Mouse (Mus musculus): ENCODE data around the gene Slc4a1. TPM values are rescaled to one million over a fixed set of nuclear protein-coding genes. Genes with fewer than 3 reads are reported as not detected.

Slc4a1 gene
- total RNA-seq, 2 experiments from 2014 or later = 0.50 to 0.60 TPM

DNA sequence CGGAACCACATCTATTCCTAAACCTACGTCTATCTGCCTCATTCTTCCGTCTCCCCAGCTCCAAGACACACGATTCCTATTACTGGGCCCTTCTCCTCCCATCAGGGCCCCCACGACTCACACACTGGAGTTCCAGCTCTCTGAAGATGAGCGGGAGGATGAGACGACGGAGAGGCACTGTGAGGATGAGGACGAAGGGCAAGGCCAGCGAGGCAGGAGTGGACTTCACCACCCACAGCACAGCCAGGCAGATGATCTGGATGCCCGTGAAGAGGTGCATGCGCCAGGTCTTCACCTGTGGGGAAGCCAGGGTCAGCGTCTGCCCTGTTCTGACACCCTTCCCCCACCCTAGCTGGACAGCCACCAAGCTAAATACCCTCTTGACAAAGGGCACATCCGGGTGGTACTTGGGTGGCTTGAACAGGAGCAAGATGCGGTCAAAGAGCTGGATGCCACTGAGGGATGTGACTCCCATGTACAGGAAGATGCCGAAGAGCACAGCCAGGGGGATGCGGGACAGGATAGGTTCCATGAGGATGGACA lies 15.0 kb downstream of the Slc4a1 start:
- DNase-seq (ENCODE audit: low spot score in 2 of 2) = no peak

DNA sequence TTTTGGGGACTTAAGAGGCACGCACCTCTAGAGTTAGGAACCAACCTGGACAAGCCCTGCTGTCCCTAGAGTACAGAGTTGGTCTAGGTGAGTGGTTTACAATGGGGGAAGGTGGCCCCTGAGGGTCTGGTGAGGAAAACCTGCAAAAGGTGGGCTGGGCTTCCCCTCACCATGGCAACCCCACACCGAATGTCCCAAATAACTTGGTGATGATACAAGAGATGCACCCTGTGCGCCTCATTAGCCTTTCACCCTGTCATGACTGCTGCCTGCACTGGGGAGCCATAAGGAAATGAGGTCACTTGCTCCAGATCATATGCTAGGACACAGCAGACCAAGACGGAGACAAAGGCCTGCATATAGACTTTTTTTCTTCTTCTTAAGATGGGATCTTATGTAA lies 15.6 kb downstream of the Slc4a1 start:
- no peak for DNase-seq (ENCODE audit: low spot score in 2 of 2)

- no peak for DNase-seq (ENCODE audit: low spot score in 2 of 2)
Measured at GRCm38 (mm10) chr11:102349189-102349954, 16.6 kb downstream of the Slc4a1 start.

- no peak for DNase-seq (ENCODE audit: low spot score in 2 of 2)
Measured at GRCm38 (mm10) chr11:102348771-102349170, 17.2 kb downstream of the Slc4a1 start.

DNA sequence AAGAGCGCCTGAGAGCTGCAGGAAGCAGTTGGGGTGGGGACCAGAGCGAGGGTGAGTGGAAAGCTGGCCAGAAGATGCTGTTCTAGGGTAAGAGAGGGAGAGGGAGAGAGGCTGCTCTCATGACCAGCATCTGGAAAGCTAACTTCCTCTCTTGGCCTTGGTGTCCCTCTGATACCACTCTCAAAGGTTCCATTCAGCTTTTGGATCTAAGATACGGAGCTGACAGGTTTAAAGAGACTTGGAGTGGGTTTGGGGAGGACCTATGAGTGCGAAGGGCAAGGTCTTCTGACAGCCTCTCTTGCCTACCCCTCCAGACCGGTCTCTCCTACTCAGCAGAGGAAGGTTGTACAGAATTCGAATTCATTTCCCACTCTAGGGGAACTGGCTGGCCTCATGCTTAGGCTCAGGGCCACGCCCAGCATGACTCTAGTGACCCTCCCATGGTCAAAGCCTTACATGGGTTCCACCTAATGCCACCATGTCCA lies 17.9 kb downstream of the Slc4a1 start:
- no peak for DNase-seq (ENCODE audit: low spot score in 2 of 2)

- no peak for DNase-seq (ENCODE audit: low spot score in 2 of 2)
Measured at GRCm38 (mm10) chr11:102347683-102348082, 18.3 kb downstream of the Slc4a1 start.

DNA sequence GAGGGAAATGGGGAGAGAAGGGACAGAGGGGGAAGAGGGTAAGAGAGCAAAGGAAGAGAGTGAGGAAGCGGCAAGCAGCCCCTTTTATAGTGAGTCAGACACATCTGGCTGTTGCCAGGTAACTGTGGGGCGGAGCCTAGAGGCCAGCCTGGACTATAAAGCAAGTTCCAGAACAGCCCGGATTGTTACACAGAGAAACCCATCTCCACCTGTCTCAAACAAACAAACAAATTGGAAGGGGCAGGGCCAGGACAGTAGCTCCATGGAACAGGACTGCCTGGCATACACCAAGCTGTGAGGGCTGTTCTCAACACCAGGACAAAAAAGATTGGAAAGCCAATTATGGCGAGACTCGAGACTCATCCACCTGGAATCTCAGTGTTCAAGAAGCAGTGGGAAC lies 19.1 kb downstream of the Slc4a1 start:
- DNase-seq (ENCODE audit: low spot score in 2 of 2) = no peak

GRCm38 (mm10) chr11:102344458-102344857 lies 21.5 kb downstream of the Slc4a1 start:
- no peak for DNase-seq (ENCODE audit: low spot score in 2 of 2)

DNA sequence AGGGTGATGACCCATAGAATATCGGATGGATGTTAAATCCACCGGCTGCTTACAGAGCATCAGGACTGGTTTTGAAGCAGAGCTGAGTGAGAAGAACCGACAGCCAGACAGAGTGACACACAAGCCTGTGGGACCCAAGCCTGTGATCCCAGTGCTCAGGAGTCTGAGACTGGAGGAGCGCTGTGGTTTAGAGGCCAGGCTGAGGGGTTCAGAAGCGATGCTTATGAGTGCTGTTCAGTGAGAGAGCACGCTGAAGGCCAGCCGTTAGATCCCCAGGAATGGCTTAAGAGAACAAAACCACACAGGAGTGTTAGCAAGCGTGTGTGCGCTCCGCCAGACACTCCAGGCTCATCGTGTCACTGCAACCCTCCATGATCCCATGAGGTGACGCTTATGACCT lies 23.3 kb downstream of the Slc4a1 start:
- no peak for DNase-seq (ENCODE audit: low spot score in 2 of 2)

DNA sequence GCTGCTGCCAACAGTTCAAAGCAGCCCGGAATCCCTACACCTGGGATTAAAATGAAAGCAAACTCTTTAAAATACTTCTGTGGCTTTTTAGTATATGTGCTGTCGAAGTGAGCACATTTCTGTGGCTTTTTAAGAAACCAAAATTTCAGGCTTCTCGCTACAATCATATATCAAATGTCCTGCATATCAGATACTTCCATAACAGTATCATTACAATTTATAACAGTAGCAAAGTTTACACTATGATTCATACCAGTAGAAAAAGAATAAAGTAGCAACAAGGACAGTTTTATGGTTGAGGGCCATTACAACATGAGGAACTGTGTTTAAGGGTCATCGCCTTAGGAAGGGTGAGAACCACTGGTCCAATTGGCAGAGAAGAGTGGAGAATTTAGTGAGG lies 24.9 kb downstream of the Slc4a1 start:
- no peak for DNase-seq (ENCODE audit: low spot score in 2 of 2)

DNA sequence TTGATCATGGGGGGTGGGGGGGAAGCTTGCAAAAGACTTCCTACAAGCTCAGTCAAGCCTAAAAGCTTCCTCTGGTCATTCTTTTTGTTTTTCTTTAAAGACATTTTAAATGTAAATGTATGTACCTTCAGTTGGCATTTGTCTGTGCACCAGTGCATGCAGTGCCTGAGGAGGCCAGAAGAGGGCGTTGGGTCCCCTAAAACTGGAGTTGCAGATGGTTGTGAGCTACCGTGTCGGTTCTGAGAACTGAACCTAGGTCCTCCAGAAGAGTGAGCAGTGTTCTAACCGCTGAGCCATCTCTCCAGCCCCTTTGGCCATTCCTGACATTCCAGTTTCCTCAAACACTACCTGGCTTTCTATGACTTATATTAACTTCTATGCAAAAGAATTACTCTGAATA lies 26.4 kb downstream of the Slc4a1 start:
- no peak for DNase-seq (ENCODE audit: low spot score in 2 of 2)

GRCm38 (mm10) chr11:102339195-102339594 lies 26.8 kb downstream of the Slc4a1 start:
- no peak for DNase-seq (ENCODE audit: low spot score in 2 of 2)

GRCm38 (mm10) chr11:102338561-102338960 lies 27.4 kb downstream of the Slc4a1 start:
- peak; percentile 13 to 45 for DNase-seq (ENCODE audit: low spot score in 2 of 2)

- no peak for DNase-seq (ENCODE audit: low spot score in 2 of 2)
Measured at GRCm38 (mm10) chr11:102337921-102338320, 28.1 kb downstream of the Slc4a1 start.

DNA sequence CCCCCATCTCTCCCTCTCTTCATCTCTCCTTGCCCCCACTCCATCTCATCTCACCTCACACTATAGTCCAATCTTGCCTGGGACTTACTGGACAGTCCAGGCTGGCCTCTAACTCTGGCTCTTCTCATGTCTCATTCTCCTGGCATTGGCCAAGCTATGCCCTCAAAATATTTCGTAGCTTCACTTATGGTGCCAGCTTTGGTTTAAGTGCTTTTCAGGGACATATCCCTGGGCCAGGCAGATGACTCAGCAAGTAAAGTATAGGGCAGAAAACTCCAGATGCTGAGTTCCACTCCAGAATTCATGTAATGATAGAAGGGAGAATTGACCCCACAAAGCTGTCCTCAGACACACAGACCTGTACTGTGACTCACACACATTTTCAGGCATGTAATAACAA lies 29.8 kb downstream of the Slc4a1 start:
- no peak for DNase-seq (ENCODE audit: low spot score in 2 of 2)

DNA sequence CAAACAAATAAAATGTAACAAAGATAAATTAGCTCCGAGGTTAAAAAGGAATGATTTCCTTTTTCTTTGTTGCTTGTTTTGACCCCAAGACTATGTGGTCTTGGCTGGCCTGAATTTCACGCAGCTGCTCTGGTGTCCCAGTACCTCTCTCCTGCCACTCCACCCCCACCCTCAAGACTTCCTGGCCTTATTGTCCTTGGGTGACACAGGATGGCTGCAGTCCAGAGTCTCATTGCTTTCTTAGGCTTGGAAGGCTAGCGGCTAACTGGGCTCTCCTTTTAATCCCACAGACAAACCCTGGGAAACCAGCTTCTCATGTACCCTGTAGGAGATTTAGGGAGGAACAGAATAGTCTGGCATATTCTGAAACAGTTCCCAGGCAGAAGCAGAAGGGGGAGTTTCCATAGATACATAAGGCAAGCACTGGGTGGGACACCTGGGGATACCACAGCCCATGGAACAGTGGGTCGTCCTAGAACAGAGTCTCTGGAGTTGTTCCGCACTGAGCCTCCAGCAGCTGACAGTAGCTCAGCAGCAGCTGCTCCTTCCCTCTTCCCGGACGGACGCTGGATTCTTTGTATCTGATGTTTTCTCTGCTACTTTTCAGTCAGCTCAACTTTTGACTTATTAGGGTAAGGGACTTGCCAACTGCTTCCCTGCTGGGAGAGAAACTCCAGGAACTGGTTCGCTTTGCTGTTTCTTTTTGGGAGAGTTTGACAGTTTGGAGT lies 30.9 kb downstream of the Slc4a1 start:
- no peak for DNase-seq (ENCODE audit: low spot score in 2 of 2)

DNA sequence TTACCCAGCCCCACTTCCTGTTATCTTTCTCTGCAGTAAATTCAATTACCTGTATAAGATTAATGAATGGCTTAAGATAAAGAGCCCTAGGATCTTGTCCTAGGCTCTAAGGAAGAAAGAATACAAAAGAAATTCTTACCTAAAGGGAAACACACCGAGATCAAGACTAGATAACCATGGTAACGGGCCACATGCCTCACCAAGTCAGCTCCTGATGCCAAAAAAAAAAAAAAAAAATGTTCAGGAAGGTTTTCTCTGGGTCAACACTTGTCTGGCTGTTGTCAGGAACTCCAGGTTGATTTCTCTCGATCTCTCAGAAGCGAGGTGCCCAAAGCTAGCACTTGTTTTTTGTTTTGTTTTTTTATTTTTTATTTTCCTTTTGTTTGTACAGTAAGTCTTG lies 32.0 kb downstream of the Slc4a1 start:
- no peak for DNase-seq (ENCODE audit: low spot score in 2 of 2)

DNA sequence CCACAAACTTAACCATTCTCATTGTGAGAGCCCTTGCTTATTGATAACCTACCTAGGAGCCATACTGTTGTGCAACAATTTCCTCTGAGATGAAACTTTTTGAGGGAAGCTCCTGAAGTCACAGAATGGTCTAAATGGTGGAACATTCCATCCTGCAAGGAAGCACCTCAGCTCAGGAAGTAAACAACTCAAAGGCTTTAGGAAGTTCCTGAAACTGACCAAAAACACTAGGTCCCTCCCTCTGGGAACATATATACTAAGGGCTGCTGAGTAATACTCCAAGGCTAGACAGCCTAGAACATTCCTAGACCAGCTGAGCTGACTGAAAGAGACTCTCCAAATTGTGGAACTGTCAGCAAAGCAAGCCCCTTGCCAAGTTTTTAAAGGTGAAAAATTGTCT lies 32.9 kb downstream of the Slc4a1 start:
- DNase-seq (ENCODE audit: low spot score in 2 of 2) = no peak

- no peak for DNase-seq (ENCODE audit: low spot score in 2 of 2)
Measured at GRCm38 (mm10) chr11:102331806-102332205, 34.2 kb downstream of the Slc4a1 start.

- no peak for DNase-seq (ENCODE audit: low spot score in 2 of 2)
Measured at GRCm38 (mm10) chr11:102330039-102330438, 36.0 kb downstream of the Slc4a1 start.

DNA sequence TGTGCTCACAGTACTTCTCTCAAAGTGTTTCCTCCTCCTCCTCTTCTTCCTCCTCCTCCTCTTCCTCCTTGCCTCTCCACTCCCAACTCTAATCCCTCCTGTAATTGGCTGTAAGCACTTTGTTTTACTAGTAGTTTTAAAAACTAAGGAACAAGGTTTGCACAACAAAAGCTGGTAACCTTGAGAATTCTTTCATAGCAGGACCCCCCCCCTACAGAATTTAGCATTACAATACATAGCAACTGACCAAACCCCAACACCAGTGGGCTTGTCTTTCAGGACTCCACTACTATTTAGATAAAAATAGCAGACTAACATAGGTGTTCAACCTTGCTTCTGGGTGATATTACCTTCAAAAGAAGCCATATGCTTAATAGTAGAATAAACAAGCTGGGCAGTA lies 36.5 kb downstream of the Slc4a1 start:
- no peak for DNase-seq (ENCODE audit: low spot score in 2 of 2)

- no peak for DNase-seq (ENCODE audit: low spot score in 2 of 2)
Measured at GRCm38 (mm10) chr11:102327839-102328238, 38.2 kb downstream of the Slc4a1 start.
